Mouse (Mus musculus) CH12.LX (cell line): Measurements from ENCODE around the gene Mettl26. TPM values are rescaled to one million over a fixed set of nuclear protein-coding genes. Genes with fewer than 3 reads are reported as not detected.

Experiments
- DNase-seq: peaks from one replicate; pipeline ENCODE4 v3.0.0-alpha.2; 2013; ENCODE audit errors: extremely low read depth
- H3K27ac ChIP-seq: 2 replicates; pipeline ENCODE4 v1.5.1; 2012; ENCODE audit warnings: low read depth, mild to moderate bottlenecking, control low read depth, moderate library complexity; ENCODE audit not compliant: insufficient read depth
- H3K27me3 ChIP-seq: replicated peaks from 2 replicates; pipeline ENCODE3; 2012; ENCODE audit warnings: inconsistent platforms
- H3K36me3 ChIP-seq, 2 experiments: replicated peaks in 1 of 2; 2 replicates each; pipeline versions ENCODE3 to v1.6.1; 2012; ENCODE audit warnings: inconsistent platforms in 1 of 2, low read length in 1 of 2, mild to moderate bottlenecking in 1 of 2, mixed read lengths in 1 of 2, moderate library complexity in 1 of 2; ENCODE audit not compliant: control insufficient read depth in 1 of 2, insufficient read depth in 1 of 2
- H3K4me1 ChIP-seq, 2 experiments: 2 replicates each; pipeline ENCODE4 v1.6.1; 2012; ENCODE audit warnings: inconsistent platforms in 1 of 2, moderate library complexity in 1 of 2; ENCODE audit not compliant: insufficient read depth in 2 of 2, control insufficient read depth in 1 of 2
- H3K4me2 ChIP-seq: 2 replicates; pipeline ENCODE4 v1.6.1; 2012; ENCODE audit warnings: low read depth, mild to moderate bottlenecking, control low read depth; ENCODE audit not compliant: poor library complexity, insufficient read depth, severe bottlenecking
- H3K4me3 ChIP-seq, 3 experiments: fragments of 150-350 bp in 1 of 3; sonication (generic) in 1 of 3; replicated peaks in 1 of 3; 2 replicates each; pipeline versions ENCODE3 to v1.5.1; 2011 to 2012; ENCODE audit warnings: low read depth in 2 of 3, low read length in 2 of 3, mild to moderate bottlenecking in 2 of 3, moderate library complexity in 2 of 3, control low read depth in 1 of 3, improper control_type of control experiment in 1 of 3, inconsistent platforms in 1 of 3, mixed read lengths in 1 of 3; ENCODE audit not compliant: poor library complexity in 1 of 3
- H3K79me2 ChIP-seq: replicated peaks from 2 replicates; pipeline ENCODE4 v1.6.1; 2012; ENCODE audit warnings: mild to moderate bottlenecking, moderate library complexity; ENCODE audit not compliant: control insufficient read depth, poor library complexity, insufficient read depth, severe bottlenecking; ENCODE audit errors: extremely low read depth
- H3K9ac ChIP-seq: 2 replicates; pipeline ENCODE4 v1.6.1; 2012; ENCODE audit warnings: low read depth, mild to moderate bottlenecking, control low read depth, moderate library complexity; ENCODE audit not compliant: insufficient read depth
- H3K9me3 ChIP-seq: replicated peaks from 2 replicates; pipeline ENCODE3; 2012; ENCODE audit warnings: low read length, inconsistent platforms, mixed read lengths
- BHLHE40 ChIP-seq: IDR thresholded peaks from 2 replicates; pipeline ENCODE4 v1.6.1; 2011; ENCODE audit warnings: mild to moderate bottlenecking, low read depth, low read length, improper control_type of control experiment
- CHD1 ChIP-seq: IDR thresholded peaks from 2 replicates; pipeline ENCODE4 v1.6.1; 2012; ENCODE audit warnings: low read depth, low read length, improper control_type of control experiment, inconsistent platforms
- E2F4 ChIP-seq: IDR thresholded peaks from 2 replicates; pipeline ENCODE4 v1.6.1; 2011; ENCODE audit warnings: low read depth, low read length, improper control_type of control experiment; ENCODE audit not compliant: insufficient replicate concordance
- ELF1 ChIP-seq: IDR thresholded peaks from 2 replicates; pipeline ENCODE4 v1.6.1; 2014; ENCODE audit warnings: low read depth, mild to moderate bottlenecking, inconsistent platforms, low read length, improper control_type of control experiment
- JUN ChIP-seq: IDR thresholded peaks from 2 replicates; pipeline ENCODE4 v1.6.1; 2011; ENCODE audit warnings: low read depth, mild to moderate bottlenecking, low read length, improper control_type of control experiment, moderate library complexity; ENCODE audit not compliant: insufficient read depth
- JUND ChIP-seq: conservative IDR thresholded peaks from 2 replicates; pipeline ENCODE4 v1.6.1; 2011; ENCODE audit warnings: low read depth, low read length, improper control_type of control experiment
- MAFK ChIP-seq: IDR thresholded peaks from 2 replicates; pipeline ENCODE4 v1.6.1; 2011; ENCODE audit warnings: low read length, improper control_type of control experiment; ENCODE audit not compliant: insufficient replicate concordance
- MAZ ChIP-seq: IDR thresholded peaks from 2 replicates; pipeline ENCODE4 v1.6.1; 2012; ENCODE audit warnings: low read depth, mild to moderate bottlenecking, inconsistent platforms, low read length, improper control_type of control experiment, moderate library complexity
- MXI1 ChIP-seq: IDR thresholded peaks from 2 replicates; pipeline ENCODE4 v1.6.1; 2011; ENCODE audit warnings: mild to moderate bottlenecking, low read depth, low read length, improper control_type of control experiment
- MYC ChIP-seq: IDR thresholded peaks from 2 replicates; pipeline ENCODE4 v1.6.1; 2011; ENCODE audit warnings: low read depth, mild to moderate bottlenecking, improper control_type of control experiment, low read length
- NRF1 ChIP-seq: IDR thresholded peaks from 2 replicates; pipeline ENCODE4 v1.6.1; 2014; ENCODE audit warnings: low read depth, mild to moderate bottlenecking, inconsistent platforms, low read length, improper control_type of control experiment, moderate library complexity
- POLR2AphosphoS2 ChIP-seq: IDR thresholded peaks from 2 replicates; pipeline ENCODE4 v1.6.1; 2011; ENCODE audit warnings: low read depth, low read length, improper control_type of control experiment
- SIN3A ChIP-seq: IDR thresholded peaks from 2 replicates; pipeline ENCODE4 v1.6.1; 2012; ENCODE audit warnings: low read length, improper control_type of control experiment, inconsistent platforms
- SMC3 ChIP-seq: IDR thresholded peaks from 2 replicates; pipeline ENCODE4 v1.6.1; 2011; ENCODE audit warnings: low read depth, low read length, improper control_type of control experiment
- TCF12 ChIP-seq: IDR thresholded peaks from 2 replicates; pipeline ENCODE4 v1.6.1; 2014; ENCODE audit warnings: low read depth, mild to moderate bottlenecking, inconsistent platforms, low read length, improper control_type of control experiment
- UBTF ChIP-seq: IDR thresholded peaks from 2 replicates; pipeline ENCODE4 v1.6.1; 2012; ENCODE audit warnings: low read depth, mild to moderate bottlenecking, inconsistent platforms, low read length, improper control_type of control experiment, moderate library complexity
- USF2 ChIP-seq: conservative IDR thresholded peaks from 2 replicates; pipeline ENCODE4 v1.6.1; 2011; ENCODE audit warnings: low read depth, low read length, improper control_type of control experiment
- ZC3H11A ChIP-seq: IDR thresholded peaks from 2 replicates; pipeline ENCODE4 v1.6.1; 2012; ENCODE audit warnings: low read depth, mild to moderate bottlenecking, inconsistent platforms, low read length, improper control_type of control experiment
- ZMIZ1 ChIP-seq: IDR thresholded peaks from 2 replicates; pipeline ENCODE4 v1.6.1; 2012; ENCODE audit warnings: low read depth, mild to moderate bottlenecking, inconsistent platforms, low read length, improper control_type of control experiment
- ZNF384 ChIP-seq: IDR thresholded peaks from 2 replicates; pipeline ENCODE4 v1.6.1; 2012; ENCODE audit warnings: low read depth, low read length, improper control_type of control experiment, inconsistent platforms
- dilution Hi-C: fragments of 300-500 bp; cut with MboI; formaldehyde crosslinking; loops from 2 replicates; pipeline ENCODE4 v1.14.3; 2020; ENCODE audit warnings: low sequenced_read_pairs; ENCODE audit not compliant: extremely low pct_unique_long_range_greater_than_20kb, extremely low pct_ligation_motif_present
- in situ Hi-C: fragments of 300-500 bp; cut with MboI; formaldehyde crosslinking; loops from 3 replicates; pipeline ENCODE4 v1.14.3; 2019; ENCODE audit warnings: low sequenced_read_pairs, low pct_ligation_motif_present, low pct_unique_long_range_greater_than_20kb, mixed read lengths
- polyA plus RNA-seq: library from polyadenylated mRNA; unstranded; fragments of >175 nt; gene quantifications from 2 replicates; pipeline ENCODE4 v1.2.1, GENCODE M21; 2012; ENCODE audit warnings: low read depth; ENCODE audit not compliant: insufficient read length
- total RNA-seq, 2 experiments: library from RNA; depleted of rRNA; stranded (reverse); fragments of 300-350 nt in 1 of 2; fragments of >200 nt in 1 of 2; gene quantifications; 2 replicates each; pipeline ENCODE4 v1.2.3; 2012 to 2014

Gene Mettl26
- total and polyA plus RNA-seq, 3 experiments, result 29.8 to 52.5 (median 33.0) TPM

GRCm38 (mm10) chr17:25880196-25880910 is 5.5 kb downstream of the Mettl26 start, which contains the start of gene Wfikkn1:
TSS of gene Wfikkn1 (minus strand) at chr17:25880858.
- Histone ChIP-seq H3K9me3 (no peaks in the 10 kb centered on the region), H3K4me3 (no peak within 1 kb of the TSS), H3K27me3 (no peaks in the 10 kb centered on the region), H3K4me1 (peaks cover 4 to 11% of the 10 kb centered on the region in 2 experiments), H3K9ac (no peak within 1 kb of the TSS), H3K36me3 (peaks cover 60 to 87% of the 10 kb centered on the region in 2 experiments), H3K4me2 (no peak within 1 kb of the TSS), H3K27ac (no peak within 1 kb of the TSS), H3K79me2 (no peaks in the 10 kb centered on the region)
- DNase-seq, result no peak
- TF ChIP-seq JUND (no peak), E2F4 (no peak), TCF12 (no peak), BHLHE40 (no peak), SMC3 (no peak), CHD1 (no peak), MXI1 (no peak), USF2 (no peak), ELF1 (no peak), ZNF384 (no peak), ZC3H11A (no peak), MAZ (no peak), ZMIZ1 (no peak), MAFK (no peak), UBTF (no peak), MYC (no peak), JUN (no peak), SIN3A (no peak), NRF1 (no peak), POLR2AphosphoS2 (no peak)
- dilution Hi-C loops (no loop called here), in situ Hi-C loops (loop anchor here (5.0 kb wide), 3 partner anchors 37 to 212 kb away; partner anchors contain the start of genes Decr2 and Rab40c)
